Mouse (Mus musculus): ENCODE measurements around the gene Vps4b. TPM values are rescaled to one million over a fixed set of nuclear protein-coding genes. Genes with fewer than 3 reads are reported as not detected.
A peak's percentile ranks its signal among the peaks of the same experiment; 100 is the strongest.
"Not testable (repeated sequence)": the region's sequence is repeated elsewhere in the genome, so short reads cannot be mapped to it uniquely, and the experiment has no call there.

Gene Vps4b
- total RNA-seq, 2 experiments from 2014 or later, result 48.4 to 60.7 TPM

- intact Hi-C loops (cut with DNase I), result loop anchor here (2.0 to 10.0 kb wide), 2 partner anchors 38 to 126 kb away; partner anchors contain the start of gene Vps4b
- DNase-seq (ENCODE audit: low spot score in 2 of 2), result peak; percentile 11 to 39
Measured at GRCm38 (mm10) chr1:106758734-106759571, 37.6 kb downstream of the Vps4b start.

- intact Hi-C loops (cut with DNase I), result loop anchor here (10.0 kb wide), 1 partner anchor 128 kb away; no protein-coding TSS in a partner anchor
- DNase-seq (ENCODE audit: low spot score in 2 of 2), result no peak
Measured at GRCm38 (mm10) chr1:106756633-106757032, 39.9 kb downstream of the Vps4b start.

GRCm38 (mm10) chr1:106752013-106752412 is 44.5 kb downstream of the Vps4b start:
- intact Hi-C loops (cut with DNase I), result loop anchor here (10.0 kb wide), 1 partner anchor 133 kb away; no protein-coding TSS in a partner anchor
- no peak for DNase-seq (ENCODE audit: low spot score in 2 of 2)

GRCm38 (mm10) chr1:106750656-106751055 is 45.9 kb downstream of the Vps4b start:
- intact Hi-C loops (cut with DNase I), result loop anchor here (10.0 kb wide), 1 partner anchor 134 kb away; no protein-coding TSS in a partner anchor
- no peak for DNase-seq (ENCODE audit: low spot score in 2 of 2)

- intact Hi-C loops (cut with DNase I), result no loop called here
- no peak for DNase-seq (ENCODE audit: low spot score in 2 of 2)
Measured at GRCm38 (mm10) chr1:106748555-106749315, 47.8 kb downstream of the Vps4b start.

- intact Hi-C loops (cut with DNase I), result no loop called here
- no peak for DNase-seq (ENCODE audit: low spot score in 2 of 2)
Measured at GRCm38 (mm10) chr1:106742980-106743379, 53.5 kb downstream of the Vps4b start.

- intact Hi-C loops (cut with DNase I), result no loop called here
- no peak for DNase-seq (ENCODE audit: low spot score in 2 of 2)
Measured at GRCm38 (mm10) chr1:106740735-106741134, 55.8 kb downstream of the Vps4b start.

- DNase-seq (ENCODE audit: low spot score in 2 of 2), result no peak
- intact Hi-C loops (cut with DNase I), result no loop called here
Measured at GRCm38 (mm10) chr1:106739810-106740209, 56.7 kb downstream of the Vps4b start.

- no peak for DNase-seq (ENCODE audit: low spot score in 2 of 2)
- intact Hi-C loops (cut with DNase I), result no loop called here
Measured at GRCm38 (mm10) chr1:106738092-106738491, 58.4 kb downstream of the Vps4b start.

GRCm38 (mm10) chr1:106736211-106736610 is 60.3 kb downstream of the Vps4b start:
- intact Hi-C loops (cut with DNase I), result no loop called here

GRCm38 (mm10) chr1:106735586-106735985 is 60.9 kb downstream of the Vps4b start:
- intact Hi-C loops (cut with DNase I), result no loop called here
- DNase-seq (ENCODE audit: low spot score in 2 of 2), result no peak

More at GRCm38 (mm10) chr1:106736211-106736610, 60.3 kb downstream of the Vps4b start:
- no peak for DNase-seq (ENCODE audit: low spot score in 2 of 2)

- intact Hi-C loops (cut with DNase I), result no loop called here
- DNase-seq (ENCODE audit: low spot score in 2 of 2), result no peak
Measured at GRCm38 (mm10) chr1:106722061-106722460, 74.5 kb downstream of the Vps4b start.

GRCm38 (mm10) chr1:106717736-106718135 is 78.8 kb downstream of the Vps4b start:
- DNase-seq (ENCODE audit: low spot score in 2 of 2), result not testable (repeated sequence)
- intact Hi-C loops (cut with DNase I), result loop anchor here (1.0 to 10.0 kb wide), 4 partner anchors 207 to 643 kb away; partner anchors contain the start of gene Phlpp1

- intact Hi-C loops (cut with DNase I), result loop anchor here (1.0 to 10.0 kb wide), 4 partner anchors 206 to 642 kb away; partner anchors contain the start of gene Phlpp1
- peak; percentile 63 for DNase-seq (ENCODE audit: low spot score in 2 of 2)
Measured at GRCm38 (mm10) chr1:106717071-106717601, 79.4 kb downstream of the Vps4b start.

GRCm38 (mm10) chr1:106716141-106716540 is 80.4 kb downstream of the Vps4b start:
- intact Hi-C loops (cut with DNase I), result loop anchor here (2.0 to 10.0 kb wide), 3 partner anchors 205 to 641 kb away; partner anchors contain the start of gene Phlpp1
- DNase-seq (ENCODE audit: low spot score in 2 of 2), result no peak

- DNase-seq (ENCODE audit: low spot score in 2 of 2), result no peak
- intact Hi-C loops (cut with DNase I), result loop anchor here (2.0 to 10.0 kb wide), 3 partner anchors 205 to 641 kb away; partner anchors contain the start of gene Phlpp1
Measured at GRCm38 (mm10) chr1:106715111-106716083, 81.1 kb downstream of the Vps4b start.

GRCm38 (mm10) chr1:106714530-106714981 is 82.0 kb downstream of the Vps4b start:
- intact Hi-C loops (cut with DNase I), result loop anchor here (1.0 to 10.0 kb wide), 4 partner anchors 87 to 640 kb away; partner anchors contain the start of gene Phlpp1
- DNase-seq (ENCODE audit: low spot score in 2 of 2), result no peak

Measured in left cerebral cortex, postnatal 36 days (tissue).